Mouse (Mus musculus): ENCODE data around the gene Gm45213.

- TF ChIP-seq CTCF (IDR thresholded peaks at IDR 0.05; ENCODE audit: borderline replicate concordance, insufficient read depth, low read length) = no peak
- TF ChIP-seq POLR2A (IDR thresholded peaks at IDR 0.05; ENCODE audit: low read depth, low read length) = no peak
These were observed 10.6 kb downstream of the Gm45213 start for GRCm38 (mm10) chr7:66053946-66054483.

Measured in embryonic fibroblast, embryonic 13.5 days (primary cell).